Mouse (Mus musculus) large intestine, adult 2 months (tissue): Measurements from ENCODE around the gene Epn3. TPM values are rescaled to one million over a fixed set of nuclear protein-coding genes. Genes with fewer than 3 reads are reported as not detected.

Experiments used
- DNase-seq: peaks from one replicate; pipeline ENCODE4 v3.0.0-alpha.2; 2012; ENCODE audit warnings: low read depth, low spot score
- WGBS: fragments of 180-500 bp; shearing (Covaris S2); methylation state at CpG from one replicate; pipeline ENCODE4 v1.1.7; 2018; 5-methylcytosine and 5-hydroxymethylcytosine counted together
- polyA plus RNA-seq: library from polyadenylated mRNA; depleted of rRNA; stranded (reverse); fragments of >200 nt; gene quantifications from 2 replicates; pipeline ENCODE4 v1.2.3, GENCODE M21; 2012; rRNA removed

Epn3 gene
- 1.6 and 2.4 TPM in 2 replicates for polyA plus RNA-seq

- WGBS: 1% methylated on average over 26 of the region's 26 CpGs
- peak; percentile 33 for DNase-seq
Observed at GRCm38 (mm10) chr11:94499661-94500152, at the start of gene Epn3. Gene Epn3 (minus strand): TSS chr11:94499974.

DNA sequence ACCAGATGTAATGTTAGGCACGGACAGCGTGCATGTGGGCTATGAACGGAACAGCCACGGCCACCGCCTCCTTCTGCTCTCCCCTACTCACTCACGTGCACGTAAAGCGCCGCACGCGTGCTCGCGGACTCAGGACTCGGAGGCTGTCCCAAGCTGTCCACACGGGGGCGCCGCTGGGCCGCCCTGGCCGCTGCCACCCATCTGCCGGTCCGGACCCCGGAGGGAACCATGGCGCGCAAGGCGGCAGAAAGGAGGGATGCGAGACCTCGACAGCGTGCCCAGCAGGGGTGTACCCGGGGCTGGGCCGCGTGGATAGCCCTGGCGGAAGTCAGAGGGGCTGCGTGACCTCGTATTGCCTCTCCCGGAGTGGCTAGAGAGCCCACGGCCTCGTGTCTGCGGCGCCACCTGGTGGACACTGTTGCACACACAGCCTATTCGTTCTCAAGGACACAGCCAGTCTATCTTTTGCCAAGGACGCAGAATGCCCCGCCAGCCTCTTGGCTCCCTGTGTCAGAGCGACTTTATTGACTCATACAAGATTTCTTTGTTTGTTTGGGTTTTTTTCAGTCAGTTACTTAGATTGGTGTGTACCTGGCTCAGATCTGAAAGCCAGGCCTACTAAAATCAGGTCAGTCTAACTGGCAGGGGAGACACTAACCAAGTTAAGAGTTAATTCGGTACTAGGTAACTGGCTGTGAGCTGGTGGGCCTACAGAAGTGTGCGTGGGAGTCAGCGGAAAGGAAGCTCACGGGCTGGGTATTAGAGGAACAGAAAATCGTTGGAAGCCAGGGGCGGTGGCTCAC is 49.3 kb upstream of the Epn3 start, which contains the start of gene Rsad1:
Gene Rsad1, minus strand, starts transcription at position 368 of the 803 bp plus-strand sequence.
- WGBS: under 1% methylated on average over 49 of the region's 49 CpGs
- DNase-seq: peak; percentile 85

GRCm38 (mm10) chr11:94548041-94548784 is 48.4 kb upstream of the Epn3 start:
- 5% methylated on average over 24 of the region's 24 CpGs for WGBS
- DNase-seq: no peak

- 89% methylated on average over 6 of the region's 6 CpGs for WGBS
- DNase-seq: no peak
Observed at GRCm38 (mm10) chr11:94547271-94547670, 47.5 kb upstream of the Epn3 start.

GRCm38 (mm10) chr11:94546381-94546780 is 46.6 kb upstream of the Epn3 start:
- no peak for DNase-seq
- 83% methylated on average over 5 of the region's 5 CpGs for WGBS

DNA sequence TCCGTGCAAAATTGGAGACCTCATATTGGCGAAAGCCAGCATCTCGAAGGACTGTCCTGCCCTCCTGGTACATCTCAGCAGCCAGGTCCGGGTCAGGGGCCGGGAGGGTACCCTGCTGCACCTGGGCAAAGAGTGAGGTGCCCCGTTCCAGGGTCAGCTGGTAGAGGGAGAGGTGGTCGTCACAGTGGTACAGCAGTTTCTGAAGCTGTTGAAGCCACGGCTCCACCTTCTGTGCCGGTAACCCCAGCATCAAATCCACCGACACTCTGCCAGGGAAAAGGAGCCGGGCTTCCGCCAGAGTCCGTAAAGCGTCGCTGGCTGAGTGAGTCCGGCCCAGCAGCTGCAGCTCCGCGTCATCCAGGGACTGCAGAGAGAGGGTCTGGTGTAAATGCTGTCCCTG is 44.6 kb upstream of the Epn3 start:
- WGBS: 69% methylated on average over 18 of the region's 18 CpGs
- no peak for DNase-seq

DNA sequence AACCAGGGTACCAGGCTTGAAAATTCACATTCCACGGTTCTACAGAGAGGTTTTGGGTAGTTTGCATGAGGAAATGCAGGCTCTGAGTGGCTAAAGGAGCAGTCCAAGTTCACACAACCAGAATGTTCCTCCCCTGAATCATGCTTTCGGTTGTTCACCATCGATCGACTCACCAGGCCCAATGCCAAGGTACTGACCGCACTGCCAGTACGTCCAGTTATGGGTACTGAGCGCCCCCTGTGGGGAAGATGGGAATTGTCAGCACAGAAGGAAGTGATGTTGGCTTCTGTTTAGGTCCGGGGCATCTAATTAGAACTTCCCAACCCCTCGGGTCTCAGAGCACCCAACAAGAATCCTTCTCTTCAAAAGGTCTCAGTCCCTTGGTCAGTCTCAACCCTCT is 44.2 kb upstream of the Epn3 start:
- WGBS: 4% methylated on average over 9 of the region's 9 CpGs
- peak; percentile 89 for DNase-seq

GRCm38 (mm10) chr11:94543344-94543743 is 43.6 kb upstream of the Epn3 start:
- DNase-seq: no peak
- 87% methylated on average over 12 of the region's 12 CpGs for WGBS

DNA sequence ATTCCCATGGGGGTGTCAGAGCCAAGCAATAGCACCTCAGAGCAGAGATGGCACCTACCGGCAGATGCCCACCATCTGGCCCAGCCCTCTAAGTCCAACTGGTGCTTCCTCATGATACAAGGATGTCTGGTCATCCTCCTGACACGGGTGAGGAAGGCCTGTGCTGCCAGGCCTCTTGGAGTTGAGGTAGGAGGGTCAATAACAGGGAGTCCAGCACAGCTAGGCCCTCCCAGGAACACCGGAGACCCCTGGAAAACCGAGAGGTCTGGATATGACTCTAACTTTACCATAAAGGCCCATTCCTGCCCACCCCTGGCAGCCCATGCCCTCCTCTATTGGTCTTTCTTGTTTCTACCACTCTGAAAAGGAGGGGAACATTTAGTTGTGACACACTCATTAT is 42.6 kb upstream of the Epn3 start:
- 95% methylated on average over 4 of the region's 4 CpGs for WGBS
- DNase-seq: no peak

GRCm38 (mm10) chr11:94539761-94540160 is 40.0 kb upstream of the Epn3 start:
- WGBS: 83% methylated on average over 7 of the region's 7 CpGs
- no peak for DNase-seq

DNA sequence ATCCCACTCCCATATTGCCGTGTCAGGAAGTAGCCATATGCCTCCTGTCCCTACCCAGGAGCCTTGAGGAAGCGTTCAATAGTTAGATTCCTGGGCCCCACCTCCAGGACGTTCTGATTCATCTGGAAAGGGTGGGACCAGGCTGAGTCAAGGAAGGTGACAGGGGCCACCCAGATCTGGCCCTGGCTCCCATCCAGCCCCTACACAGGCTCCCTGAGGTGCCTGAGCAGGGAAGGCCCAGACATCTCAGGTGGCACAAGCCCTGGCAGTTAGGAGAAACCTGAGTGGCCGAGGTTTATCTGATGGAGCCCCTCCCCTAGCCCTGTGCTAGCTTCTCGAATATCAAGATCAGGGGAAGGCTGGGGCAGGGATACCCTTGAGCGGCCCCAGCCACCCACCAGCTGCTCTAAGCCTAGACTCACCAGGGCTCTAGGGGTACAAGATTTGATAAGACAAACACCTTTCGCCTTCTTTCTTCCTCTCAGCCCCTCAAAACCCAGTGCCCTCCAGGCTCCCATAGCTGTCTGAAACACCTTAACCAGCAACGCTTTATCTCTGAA is 39.0 kb upstream of the Epn3 start:
- 48% methylated on average over 8 of the region's 8 CpGs for WGBS
- DNase-seq: no peak

- DNase-seq: no peak
- 87% methylated on average over 8 of the region's 8 CpGs for WGBS
Observed at GRCm38 (mm10) chr11:94533171-94533570, 33.4 kb upstream of the Epn3 start.

DNA sequence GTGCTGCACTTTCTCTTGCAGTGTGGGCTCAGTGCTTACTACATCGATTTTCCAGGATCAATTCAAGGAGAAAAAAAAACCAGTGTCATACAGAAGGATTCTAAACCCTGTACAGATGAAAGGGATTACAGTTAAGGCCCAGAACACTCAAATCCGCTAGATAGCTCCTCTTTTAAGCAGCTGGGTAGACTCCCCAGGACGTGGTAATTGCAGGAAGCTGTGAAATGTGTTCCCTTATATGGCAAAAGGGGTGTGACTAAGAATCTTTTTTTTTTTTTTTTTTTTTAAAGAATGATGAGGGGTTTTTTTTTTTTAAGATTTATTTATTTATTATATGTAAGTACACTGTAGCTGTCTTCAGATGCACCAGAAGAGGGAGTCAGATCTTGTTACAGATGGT is 29.1 kb upstream of the Epn3 start:
- WGBS: 47% methylated on average over 3 of the region's 3 CpGs

GRCm38 (mm10) chr11:94526171-94526879 is 26.6 kb upstream of the Epn3 start:
- DNase-seq: no peak
- 71% methylated on average over 9 of the region's 9 CpGs for WGBS

More for the DNA sequence above, 29.1 kb upstream of the Epn3 start:
- no peak for DNase-seq

- no peak for DNase-seq
- WGBS: under 1% methylated on average over 42 of the region's 42 CpGs
Observed at GRCm38 (mm10) chr11:94521219-94521843, 21.6 kb upstream of the Epn3 start, which contains the start of gene Mycbpap. Gene Mycbpap (minus strand): TSS chr11:94521742.

- whole genome bisulfite sequencing: 46% methylated on average over 9 of the region's 9 CpGs
- DNase-seq: no peak
Observed at GRCm38 (mm10) chr11:94513452-94513851, 13.7 kb upstream of the Epn3 start.

DNA sequence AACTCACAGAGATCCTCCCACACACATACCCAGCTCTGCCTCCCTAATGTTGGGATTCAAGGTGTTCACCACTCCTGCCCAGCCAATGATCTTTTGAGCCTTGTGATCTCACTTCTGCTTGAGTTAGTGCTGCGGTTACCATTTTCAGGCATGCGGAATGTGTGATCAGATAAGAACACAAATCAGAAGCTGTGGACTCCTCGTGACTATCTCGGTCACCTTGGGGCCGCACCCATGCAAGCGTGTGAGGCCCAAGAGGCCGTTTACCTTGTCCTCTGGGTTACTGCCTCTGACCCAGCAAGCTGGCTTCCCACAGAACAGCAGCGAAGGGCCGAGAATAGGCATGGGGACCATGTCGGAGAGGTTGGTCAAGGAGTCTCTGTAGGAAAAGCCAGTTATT is 9.2 kb upstream of the Epn3 start:
- DNase-seq: no peak
- WGBS: 50% methylated on average over 10 of the region's 10 CpGs

- DNase-seq: no peak
- WGBS: 90% methylated on average over 8 of the region's 8 CpGs
Observed at GRCm38 (mm10) chr11:94501482-94501881, 1.7 kb upstream of the Epn3 start.

DNA sequence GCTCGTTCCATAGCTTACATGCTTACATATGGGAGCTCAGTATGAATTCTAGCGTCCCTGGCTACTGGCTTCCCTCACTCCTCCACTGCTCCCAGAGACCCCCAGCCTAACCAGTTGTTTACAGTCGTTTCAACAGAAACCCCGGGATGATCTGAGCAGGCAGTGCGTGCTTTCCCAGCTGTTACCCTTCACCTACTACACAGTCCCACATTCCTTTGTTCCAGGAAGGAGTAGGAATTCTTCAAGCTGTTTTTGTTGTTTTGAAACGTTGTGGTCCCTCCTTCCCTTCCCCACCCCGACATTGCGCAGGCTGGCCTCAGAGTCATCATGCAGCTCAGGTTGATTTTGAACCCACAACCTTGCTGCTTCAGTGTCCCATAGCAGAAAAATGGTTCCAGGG is 588 bp upstream of the Epn3 start:
- no peak for DNase-seq
- WGBS: 28% methylated on average over 8 of the region's 8 CpGs
